Mouse (Mus musculus) ES-CJ7 (cell line): Measurements from ENCODE around the gene Mylk3.

Experiments
- DNase-seq: peaks from one replicate; pipeline ENCODE4 v3.0.0; 2011; ENCODE audit warnings: low read depth, low spot score

Mylk3 gene

DNA sequence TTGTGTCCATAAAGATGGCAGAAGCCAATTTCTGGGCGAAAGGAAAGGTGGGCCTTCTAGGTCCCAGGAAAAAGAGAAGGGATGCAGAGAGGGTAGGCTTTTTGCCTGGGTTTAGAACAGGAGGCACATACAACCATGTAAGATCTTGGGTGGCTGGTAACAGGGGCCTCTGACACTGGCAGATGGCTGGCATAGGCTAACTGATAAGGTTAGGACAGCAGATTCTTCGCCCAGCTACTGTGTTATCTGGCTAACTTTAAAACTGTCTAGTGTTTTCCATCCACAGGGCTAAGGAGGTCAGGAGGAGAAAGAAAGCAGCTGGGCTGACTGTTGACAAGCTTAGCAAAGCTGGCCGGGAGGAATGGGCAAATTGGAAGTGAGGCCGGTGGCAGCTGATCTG, 67.6 kb downstream of the Mylk3 start:
- DNase-seq = no peak

DNA sequence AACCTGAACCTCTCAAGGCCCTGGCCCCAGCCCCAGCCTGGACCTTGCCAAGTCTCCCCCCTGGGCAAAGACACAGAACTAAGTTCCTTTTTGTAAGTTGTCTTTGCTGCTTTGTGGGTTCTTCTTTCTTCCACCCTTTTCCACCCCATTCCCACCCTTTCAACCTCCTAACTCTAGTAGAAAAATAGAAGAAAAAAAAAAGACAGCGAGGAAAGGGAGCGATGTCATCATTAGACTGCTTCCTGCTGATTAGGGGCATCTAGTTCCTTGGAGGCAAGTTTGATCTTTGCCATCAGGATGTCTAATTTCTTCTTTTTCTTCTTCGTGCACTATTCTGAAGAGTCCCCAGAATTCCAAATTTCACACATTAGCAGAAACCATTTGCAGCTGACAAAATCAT, 73.1 kb downstream of the Mylk3 start:
- no peak for DNase-seq

DNA sequence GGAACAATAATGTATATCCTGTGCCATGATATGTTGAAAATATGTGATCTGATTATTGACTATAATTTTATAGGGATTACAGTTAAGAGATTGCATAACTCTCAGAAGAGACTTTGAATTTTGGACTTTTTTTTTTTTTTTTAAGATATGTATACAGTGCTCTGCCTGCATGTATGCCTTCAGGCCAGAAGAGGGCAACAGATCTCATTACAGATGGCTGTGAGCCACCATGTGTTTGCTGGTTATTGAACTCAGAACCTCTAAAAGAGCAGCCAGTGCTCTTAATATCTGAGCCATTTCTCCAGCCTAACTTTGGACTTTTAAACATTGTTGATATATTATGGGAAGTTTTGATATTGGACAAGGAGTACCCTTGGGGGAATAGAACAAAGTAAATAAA, 74.4 kb downstream of the Mylk3 start:
- DNase-seq = peak; percentile 46

DNA sequence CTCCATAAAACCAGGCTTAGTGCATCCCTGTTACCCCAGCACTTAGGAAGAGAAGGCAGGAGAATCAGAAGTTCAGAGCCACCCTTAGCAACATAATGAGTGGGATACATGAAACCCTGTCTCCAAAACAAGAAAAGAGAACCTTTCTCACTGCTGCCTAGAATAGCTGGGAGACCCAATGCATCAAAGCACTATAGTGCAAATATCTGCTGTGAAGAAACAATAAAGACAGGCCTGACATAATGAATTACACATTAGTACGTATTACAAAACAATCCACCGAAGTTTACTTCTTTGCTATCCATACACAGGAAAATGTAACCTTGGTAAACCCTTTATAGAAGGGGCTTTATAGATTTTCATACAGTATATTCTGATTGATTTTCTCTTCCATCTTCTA, 77.6 kb downstream of the Mylk3 start:
- DNase-seq = no peak

DNA sequence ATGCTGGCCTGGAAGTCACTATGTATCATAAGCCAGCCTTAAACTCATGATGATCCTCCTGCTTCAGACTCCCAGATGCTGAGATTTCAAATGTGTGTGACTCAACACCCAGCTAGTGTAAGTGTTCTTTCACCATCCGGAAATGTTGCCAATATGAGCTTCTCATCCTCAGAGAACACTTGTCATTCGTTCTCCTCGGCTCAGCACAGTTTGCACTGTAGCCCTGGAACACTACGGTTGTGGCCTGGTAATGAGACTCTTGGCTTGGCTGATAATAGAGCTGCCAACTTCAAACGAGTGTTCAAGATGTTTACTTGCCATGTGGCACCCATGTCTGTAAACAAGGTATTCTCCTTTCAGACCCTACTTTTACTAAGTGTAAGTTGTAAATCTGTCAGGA, 82.6 kb downstream of the Mylk3 start:
- DNase-seq = no peak

DNA sequence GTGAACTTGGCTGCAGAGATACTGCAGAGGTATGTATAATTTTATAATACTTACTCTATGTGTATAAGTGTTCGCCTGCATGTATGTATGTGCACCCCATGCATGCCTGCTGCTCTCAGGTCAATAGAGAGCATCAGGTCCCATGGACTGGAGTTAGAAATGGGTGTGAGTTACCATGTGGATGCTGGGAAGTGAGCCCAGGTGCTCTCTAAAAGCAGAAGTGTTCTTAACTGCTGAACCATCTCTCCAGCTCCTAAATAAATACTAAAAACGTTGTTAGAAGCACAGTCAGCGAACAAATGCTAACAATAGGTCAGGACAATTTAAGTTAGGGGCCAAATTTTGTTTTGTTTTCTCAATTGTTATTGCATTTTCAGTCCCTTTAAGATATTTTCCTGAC, 83.2 kb downstream of the Mylk3 start:
- no peak for DNase-seq

DNA sequence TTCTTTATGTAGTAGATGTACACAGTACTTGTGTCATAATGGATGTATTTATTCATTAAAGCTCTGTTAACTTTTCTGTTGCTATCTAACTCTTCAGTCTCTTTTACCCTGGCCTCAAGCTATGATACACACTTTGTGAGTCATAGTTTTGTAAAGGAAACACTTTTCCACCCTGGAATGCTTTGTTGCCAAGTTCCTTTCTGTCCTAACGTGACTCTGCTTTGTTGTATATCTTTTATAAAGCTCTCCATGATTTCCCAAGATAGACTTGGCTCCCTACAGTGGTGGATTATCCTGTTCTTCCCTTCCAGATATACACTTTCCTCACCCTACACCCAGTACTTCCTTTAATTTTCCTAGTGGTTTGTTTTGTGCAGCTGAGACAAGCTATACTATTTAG, 84.2 kb downstream of the Mylk3 start:
- no peak for DNase-seq

DNA sequence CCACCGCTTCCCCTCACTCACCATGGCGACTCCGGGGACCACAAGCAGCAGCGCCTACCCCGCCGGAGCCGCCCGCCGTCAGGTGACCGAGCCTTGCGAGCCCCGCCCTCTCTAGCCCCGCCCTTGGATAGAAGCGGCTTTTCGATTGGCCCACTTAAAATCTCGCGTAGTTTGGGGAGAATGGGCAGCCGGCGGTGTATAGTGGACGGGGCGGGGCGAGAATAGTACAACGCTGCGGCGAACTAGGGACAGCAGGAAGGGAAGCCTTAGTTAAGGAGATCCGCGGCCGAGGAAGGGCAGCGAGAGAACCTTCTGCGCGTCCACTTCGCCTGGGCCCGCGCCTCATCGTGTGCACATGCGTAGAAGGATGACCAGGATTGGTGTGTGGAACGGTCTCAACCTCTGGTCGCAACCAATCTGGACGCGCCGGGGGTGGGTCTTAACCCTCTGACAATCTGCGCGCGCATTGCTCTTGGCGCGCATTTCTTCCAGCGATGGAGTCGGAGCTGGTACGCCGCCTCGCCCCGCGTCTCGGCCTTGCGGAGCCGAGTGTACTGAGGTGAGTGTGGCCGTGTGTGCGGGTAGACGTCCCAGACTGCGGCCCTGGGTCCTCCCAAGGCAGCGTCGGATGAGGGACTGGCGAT, 86.6 kb downstream of the Mylk3 start, which contains the start of the genes Orc6 and Vps35:
Gene Orc6, plus strand, starts transcription at position 199 of the 644 bp plus-strand sequence.
Gene Vps35, minus strand, starts transcription at position 369 of the 644 bp plus-strand sequence.
- DNase-seq = peak; percentile 98

DNA sequence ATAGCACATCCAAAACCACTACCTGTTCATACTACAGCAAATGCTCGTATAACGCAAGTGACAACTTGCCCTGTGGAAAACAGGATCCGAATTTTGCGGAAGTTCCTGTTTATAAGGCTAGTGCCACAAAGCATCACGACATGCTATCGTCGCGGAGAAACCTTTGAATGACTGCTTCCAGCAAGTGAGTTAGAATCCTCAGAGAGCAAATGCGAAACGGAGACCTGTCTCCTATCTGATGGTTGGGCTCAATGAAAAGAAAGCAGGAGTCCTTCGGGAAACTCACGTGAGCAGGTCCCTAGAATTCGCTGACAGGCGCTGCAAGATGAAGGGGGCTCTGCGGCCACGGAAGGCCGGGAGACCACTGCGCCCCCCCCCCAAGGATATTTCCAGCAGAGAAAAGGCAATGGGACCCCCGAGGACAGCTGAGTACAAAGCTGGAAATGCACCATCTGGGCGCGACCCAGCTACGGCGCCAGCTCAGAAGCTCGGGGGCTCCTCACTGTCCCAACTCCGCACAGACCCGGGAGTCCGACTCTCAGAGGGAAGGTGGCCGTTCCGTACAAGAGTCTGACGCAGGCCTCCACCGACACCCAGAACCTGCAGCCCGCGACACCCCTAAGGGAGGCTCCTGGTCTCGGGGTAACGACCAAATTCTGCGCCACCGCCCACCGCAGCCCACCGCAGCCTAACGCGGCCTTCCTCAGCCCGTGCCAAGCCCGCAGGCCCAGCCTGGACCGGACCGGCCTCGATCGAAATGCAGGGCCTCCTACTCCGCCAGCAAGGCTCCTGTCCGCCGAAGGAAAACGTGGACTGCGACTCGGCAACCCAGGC, 87.3 kb downstream of the Mylk3 start:
- DNase-seq = peak; percentile 48

DNA sequence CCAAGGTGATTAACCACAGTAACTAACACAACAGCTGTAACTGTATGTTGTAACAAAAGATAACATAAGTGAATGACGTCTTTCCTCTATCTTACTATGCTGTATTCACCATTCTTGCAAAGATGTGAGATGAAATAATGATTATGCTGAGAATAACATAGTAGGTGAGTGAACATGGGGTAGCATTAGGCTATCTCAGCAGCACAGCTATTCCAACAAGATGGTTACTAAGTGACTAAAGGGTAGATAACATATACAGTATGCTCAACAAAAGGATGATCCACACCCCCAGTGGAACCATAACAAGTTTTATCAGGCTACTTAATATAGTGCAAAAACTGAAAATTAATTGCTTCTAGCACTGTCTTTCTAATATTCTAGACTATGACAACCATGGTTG, 99.3 kb downstream of the Mylk3 start:
- DNase-seq = no peak
